Mouse (Mus musculus): ENCODE measurements around the gene Pgk2.
"Not testable (repeated sequence)": the region's sequence is repeated elsewhere in the genome, so short reads cannot be mapped to it uniquely, and the experiment has no call there.

Gene Pgk2

DNA sequence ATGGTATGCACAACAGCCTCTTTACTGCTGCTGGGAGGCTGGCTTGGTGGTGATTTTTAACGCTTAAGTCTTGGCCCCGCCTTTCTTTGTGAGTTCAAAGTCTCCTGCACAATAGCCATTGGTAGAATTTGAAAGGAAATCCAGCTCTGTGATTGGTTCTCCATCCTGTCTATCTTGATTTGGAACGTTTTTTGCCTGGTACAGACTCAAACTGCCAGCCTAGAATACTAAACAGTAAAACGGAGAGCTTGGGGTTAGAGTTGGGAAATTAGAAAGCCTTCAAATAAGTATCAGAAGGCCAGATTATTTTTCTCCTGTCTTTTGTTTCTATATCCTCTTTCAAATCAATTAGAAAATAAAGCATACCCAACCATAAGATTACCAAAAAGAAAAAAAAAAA, at the start of gene Pgk2:
Pgk2 (minus strand) TSS at position 101 of the 400 bp plus-strand sequence.
- no peak for DNase-seq (ENCODE audit: low spot score)

DNA sequence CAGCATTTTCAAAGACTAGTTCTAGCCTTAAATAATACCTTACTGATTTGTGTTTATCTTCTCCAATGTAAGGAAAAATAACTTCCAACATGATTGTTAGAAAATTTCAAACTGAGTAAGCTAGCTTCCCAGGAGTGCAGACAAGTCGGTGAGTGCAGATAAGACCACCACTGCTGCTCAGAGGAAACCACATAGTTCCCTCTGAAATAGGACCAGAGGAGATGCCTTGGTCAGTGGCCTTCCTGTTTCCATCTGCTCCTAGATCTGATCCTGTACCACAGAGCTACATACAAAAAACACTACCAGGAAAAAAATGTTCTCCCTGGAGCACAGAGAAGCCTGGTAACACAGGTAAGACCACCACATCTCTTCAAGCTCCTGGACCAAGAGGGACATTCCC, 44.0 kb upstream of the Pgk2 start:
- no peak for DNase-seq (ENCODE audit: low spot score)

DNA sequence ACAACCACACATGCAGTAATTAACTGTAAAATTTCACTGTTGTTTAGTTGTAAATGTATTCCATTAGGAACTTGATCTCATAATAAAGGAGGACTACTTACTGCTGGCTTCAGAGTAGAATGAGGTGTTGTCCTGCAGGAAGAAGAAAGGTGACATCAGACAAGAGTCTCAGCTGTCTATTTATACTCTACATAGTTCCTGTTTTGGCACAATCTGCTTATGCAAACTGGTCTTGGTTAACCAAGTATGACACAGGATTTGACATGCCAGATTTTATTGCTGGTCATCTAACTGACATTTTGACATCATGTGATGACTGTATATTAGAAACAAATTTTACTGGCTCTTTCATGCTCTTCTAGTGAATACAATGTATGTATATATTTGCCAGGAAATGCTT, 33.7 kb upstream of the Pgk2 start, which contains the start of gene Crisp3:
Crisp3 (minus strand) TSS at position 154 of the 400 bp plus-strand sequence.
- DNase-seq (ENCODE audit: low spot score): no peak

DNA sequence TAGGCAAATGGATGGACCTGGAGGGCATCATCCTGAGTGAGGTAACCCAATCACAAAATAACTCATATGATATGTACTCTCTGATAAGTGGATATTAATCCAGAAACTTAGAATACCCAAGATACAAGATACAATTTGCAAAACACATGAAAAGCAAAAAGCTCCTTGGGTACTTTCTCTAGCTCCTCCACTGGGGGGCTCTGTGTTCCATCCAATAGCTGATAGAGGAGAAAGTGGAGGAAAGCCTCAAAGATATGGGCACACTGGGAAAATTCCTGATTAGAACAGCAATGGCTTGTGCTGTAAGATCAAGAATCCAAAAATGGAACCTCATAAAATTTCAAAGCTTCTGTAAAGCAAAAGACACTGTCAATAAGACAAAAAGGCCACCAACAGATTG, 6.6 kb downstream of the Pgk2 start:
- DNase-seq (ENCODE audit: low spot score): not testable (repeated sequence)

DNA sequence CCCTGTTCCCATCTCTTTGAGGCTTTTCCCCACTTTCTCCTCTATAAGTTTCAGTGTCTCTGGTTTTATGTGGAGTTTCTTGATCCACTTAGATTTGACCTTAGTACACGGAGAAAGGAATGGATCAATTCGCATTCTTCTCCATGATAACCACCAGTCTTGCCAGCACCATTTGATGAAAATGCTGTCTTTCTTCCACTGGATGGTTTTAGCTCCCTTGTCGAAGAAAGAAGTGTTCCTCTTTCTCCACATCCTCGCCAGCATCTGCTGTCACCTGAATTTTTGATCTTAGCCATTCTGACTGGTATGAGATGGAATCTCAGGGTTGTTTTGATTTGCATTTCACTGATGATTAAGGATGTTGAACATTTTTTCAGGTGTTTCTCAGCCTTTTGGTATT, 18.2 kb downstream of the Pgk2 start:
- not testable (repeated sequence) for DNase-seq (ENCODE audit: low spot score)

DNA sequence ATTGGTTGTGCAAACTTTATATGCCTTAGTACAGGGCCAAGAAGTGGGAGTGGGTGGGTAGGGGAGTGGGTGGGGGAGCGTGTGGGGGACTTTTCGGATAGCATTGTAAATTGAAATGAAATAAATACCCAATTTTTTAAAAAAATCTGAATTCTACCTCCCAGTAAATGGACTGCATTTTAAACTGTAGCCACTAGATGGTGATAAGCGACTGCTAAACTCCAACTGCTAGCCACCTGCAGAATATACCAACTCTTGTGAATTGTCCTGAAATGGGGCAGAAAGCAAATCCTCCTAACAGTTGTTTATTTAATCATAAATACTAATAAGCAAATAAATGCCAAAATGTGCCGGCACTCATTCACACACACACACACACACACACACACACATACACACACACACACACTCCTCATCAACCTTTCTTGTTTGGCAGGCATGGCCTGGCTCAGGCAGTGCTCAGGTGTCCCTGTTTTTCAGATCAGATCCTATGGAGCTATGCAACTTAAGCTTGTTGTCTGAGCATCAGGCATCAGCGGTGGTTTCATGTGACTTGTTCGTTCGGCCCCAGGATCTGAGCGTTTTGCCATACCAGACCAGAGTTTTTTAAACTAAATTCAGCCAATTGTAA, 50.6 kb downstream of the Pgk2 start:
- DNase-seq (ENCODE audit: low spot score): not testable (repeated sequence)

Measured in layer of hippocampus, adult 9-10 months (tissue).